Mouse (Mus musculus): Measurements from ENCODE around the gene Zscan29. TPM values are rescaled to one million over a fixed set of nuclear protein-coding genes. Genes with fewer than 3 reads are reported as not detected.

Zscan29 gene
- 9.3 and 10.1 TPM in 2 replicates for polyA plus RNA-seq (2015; fragmentation: Nextera tagmentation; extraction: Ambion mirVana)

- Histone ChIP-seq H3K4me3 (peak within 1 kb of the TSS; percentile 86), H3K4me2 (peak within 1 kb of the TSS; percentile 72), H3K27ac (peak within 1 kb of the TSS; percentile 89), H3K9me3 (no peaks in the 10 kb centered on the region), H3K4me1 (peaks cover 16% of the 10 kb centered on the region), H3K36me3 (peaks cover 24% of the 10 kb centered on the region), H3K9ac (peak within 1 kb of the TSS; percentile 72), H3K27me3 (no peaks in the 10 kb centered on the region)
- WGBS, result under 1% methylated on average over 66 of the region's 66 CpGs
- ATAC-seq (ENCODE audit: insufficient number of reproducible peaks, low FRiP score, low TSS enrichment, low read depth), result peak; percentile 92
Measured at GRCm38 (mm10) chr2:121170980-121171742, at the start of gene Zscan29. Gene Zscan29, minus strand, starts transcription at chr2:121171125.

- Histone ChIP-seq H3K27ac (no peak overlapping the region), H3K4me1 (no peaks in the 10 kb centered on the region), H3K36me3 (peaks cover 68% of the 10 kb centered on the region)
Measured at GRCm38 (mm10) chr2:121219994-121220393, 49.1 kb upstream of the Zscan29 start.

GRCm38 (mm10) chr2:121219177-121219576 lies 48.3 kb upstream of the Zscan29 start:
- Histone ChIP-seq H3K36me3 (peaks cover 73% of the 10 kb centered on the region), H3K4me3 (no peak overlapping the region), H3K4me1 (no peaks in the 10 kb centered on the region), H3K9me3 (no peaks in the 10 kb centered on the region), H3K4me2 (no peak overlapping the region), H3K9ac (no peak overlapping the region), H3K27ac (no peak overlapping the region), H3K27me3 (no peaks in the 10 kb centered on the region)
- no peak for ATAC-seq (ENCODE audit: insufficient number of reproducible peaks, low FRiP score, low TSS enrichment, low read depth)

More at GRCm38 (mm10) chr2:121219994-121220393, 49.1 kb upstream of the Zscan29 start:
- H3K9ac ChIP-seq, result no peak overlapping the region
- H3K9me3 ChIP-seq, result no peaks in the 10 kb centered on the region
- no peak for ATAC-seq (ENCODE audit: insufficient number of reproducible peaks, low FRiP score, low TSS enrichment, low read depth)
- H3K4me2 ChIP-seq, result no peak overlapping the region
- H3K4me3 ChIP-seq, result no peak overlapping the region
- no peaks in the 10 kb centered on the region for H3K27me3 ChIP-seq

- Histone ChIP-seq H3K27me3 (no peaks in the 10 kb centered on the region), H3K9ac (no peak overlapping the region), H3K36me3 (peaks cover 76% of the 10 kb centered on the region), H3K27ac (no peak overlapping the region), H3K4me3 (no peak overlapping the region), H3K9me3 (no peaks in the 10 kb centered on the region), H3K4me2 (no peak overlapping the region), H3K4me1 (no peaks in the 10 kb centered on the region)
- WGBS, result 78% methylated on average over 3 of the region's 3 CpGs
- ATAC-seq (ENCODE audit: insufficient number of reproducible peaks, low FRiP score, low TSS enrichment, low read depth), result no peak
Measured at GRCm38 (mm10) chr2:121214491-121214890, 43.6 kb upstream of the Zscan29 start.

- Histone ChIP-seq H3K4me3 (no peak overlapping the region), H3K4me2 (no peak overlapping the region), H3K4me1 (no peaks in the 10 kb centered on the region), H3K9me3 (no peaks in the 10 kb centered on the region), H3K9ac (no peak overlapping the region), H3K27me3 (no peaks in the 10 kb centered on the region), H3K36me3 (peaks cover 88% of the 10 kb centered on the region), H3K27ac (no peak overlapping the region)
- ATAC-seq (ENCODE audit: insufficient number of reproducible peaks, low FRiP score, low TSS enrichment, low read depth), result no peak
- 94% methylated on average over 3 of the region's 3 CpGs for WGBS
Measured at GRCm38 (mm10) chr2:121206541-121206940, 35.6 kb upstream of the Zscan29 start.

GRCm38 (mm10) chr2:121204276-121204675 lies 33.4 kb upstream of the Zscan29 start:
- Histone ChIP-seq H3K4me1 (no peaks in the 10 kb centered on the region), H3K9me3 (no peaks in the 10 kb centered on the region), H3K36me3 (peaks cover 91% of the 10 kb centered on the region), H3K27me3 (no peaks in the 10 kb centered on the region), H3K4me2 (no peak overlapping the region), H3K4me3 (no peak overlapping the region), H3K27ac (no peak overlapping the region), H3K9ac (no peak overlapping the region)
- WGBS, result 94% methylated on average over 17 of the region's 17 CpGs
- ATAC-seq (ENCODE audit: insufficient number of reproducible peaks, low FRiP score, low TSS enrichment, low read depth), result no peak

GRCm38 (mm10) chr2:121195466-121195865 lies 24.5 kb upstream of the Zscan29 start:
- no peak for ATAC-seq (ENCODE audit: insufficient number of reproducible peaks, low FRiP score, low TSS enrichment, low read depth)
- Histone ChIP-seq H3K4me2 (no peak overlapping the region), H3K4me3 (no peak overlapping the region), H3K4me1 (no peaks in the 10 kb centered on the region), H3K9me3 (no peaks in the 10 kb centered on the region), H3K36me3 (peaks cover 95% of the 10 kb centered on the region), H3K27me3 (no peaks in the 10 kb centered on the region), H3K9ac (no peak overlapping the region), H3K27ac (no peak overlapping the region)
- WGBS, result 91% methylated on average over 9 of the region's 9 CpGs

- WGBS, result 59% methylated on average over 1 of the region's 1 CpGs
- H3K9me3 ChIP-seq, result no peaks in the 10 kb centered on the region
- ATAC-seq (ENCODE audit: insufficient number of reproducible peaks, low FRiP score, low TSS enrichment, low read depth), result no peak
Measured at GRCm38 (mm10) chr2:121188530-121188929, 17.6 kb upstream of the Zscan29 start.

GRCm38 (mm10) chr2:121184142-121184541 lies 13.2 kb upstream of the Zscan29 start:
- no peaks in the 10 kb centered on the region for H3K4me1 ChIP-seq
- peaks cover 69% of the 10 kb centered on the region for H3K36me3 ChIP-seq
- H3K4me2 ChIP-seq, result no peak overlapping the region
- no peak overlapping the region for H3K4me3 ChIP-seq
- H3K27me3 ChIP-seq, result no peaks in the 10 kb centered on the region
- ATAC-seq (ENCODE audit: insufficient number of reproducible peaks, low FRiP score, low TSS enrichment, low read depth), result no peak
- no peak overlapping the region for H3K9ac ChIP-seq
- no peak overlapping the region for H3K27ac ChIP-seq
- 93% methylated on average over 7 of the region's 7 CpGs for WGBS
- no peaks in the 10 kb centered on the region for H3K9me3 ChIP-seq

More at GRCm38 (mm10) chr2:121188530-121188929, 17.6 kb upstream of the Zscan29 start:
- Histone ChIP-seq H3K27ac (no peak overlapping the region), H3K4me1 (no peaks in the 10 kb centered on the region), H3K4me2 (no peak overlapping the region), H3K27me3 (no peaks in the 10 kb centered on the region), H3K36me3 (peaks cover 86% of the 10 kb centered on the region), H3K4me3 (no peak overlapping the region), H3K9ac (no peak overlapping the region)

GRCm38 (mm10) chr2:121183431-121183830 lies 12.5 kb upstream of the Zscan29 start:
- Histone ChIP-seq H3K4me1 (no peaks in the 10 kb centered on the region), H3K9me3 (no peaks in the 10 kb centered on the region), H3K9ac (no peak overlapping the region), H3K36me3 (peaks cover 69% of the 10 kb centered on the region), H3K4me2 (no peak overlapping the region), H3K27ac (no peak overlapping the region), H3K4me3 (no peak overlapping the region), H3K27me3 (no peaks in the 10 kb centered on the region)
- ATAC-seq (ENCODE audit: insufficient number of reproducible peaks, low FRiP score, low TSS enrichment, low read depth), result no peak
- WGBS, result 85% methylated on average over 5 of the region's 5 CpGs

GRCm38 (mm10) chr2:121178828-121179479 lies 8.0 kb upstream of the Zscan29 start:
- H3K36me3 ChIP-seq, result peaks cover 68% of the 10 kb centered on the region
- no peaks in the 10 kb centered on the region for H3K9me3 ChIP-seq
- WGBS, result 93% methylated on average over 3 of the region's 3 CpGs
- H3K4me1 ChIP-seq, result no peaks in the 10 kb centered on the region
- H3K4me2 ChIP-seq, result no peak overlapping the region
- no peak overlapping the region for H3K27ac ChIP-seq
- H3K27me3 ChIP-seq, result no peaks in the 10 kb centered on the region
- no peak overlapping the region for H3K9ac ChIP-seq
- no peak overlapping the region for H3K4me3 ChIP-seq
- no peak for ATAC-seq (ENCODE audit: insufficient number of reproducible peaks, low FRiP score, low TSS enrichment, low read depth)

- Histone ChIP-seq H3K4me3 (peak within 1 kb of the TSS; percentile 86), H3K9me3 (no peaks in the 10 kb centered on the region), H3K4me2 (peak within 1 kb of the TSS; percentile 72), H3K4me1 (peaks cover 16% of the 10 kb centered on the region), H3K27ac (peak within 1 kb of the TSS; percentile 89), H3K9ac (peak within 1 kb of the TSS; percentile 72), H3K36me3 (peaks cover 25% of the 10 kb centered on the region), H3K27me3 (no peaks in the 10 kb centered on the region)
- 0 out of 2 replicates have a peak, but pooled peaks have one; percentile 30 for ATAC-seq (ENCODE audit: insufficient number of reproducible peaks, low FRiP score, low TSS enrichment, low read depth)
- under 1% methylated on average over 35 of the region's 38 CpGs for WGBS
Measured at GRCm38 (mm10) chr2:121170481-121170971, 399 bp downstream of the Zscan29 start, which contains the start of gene Tubgcp4. Gene Tubgcp4, plus strand, starts transcription at chr2:121170654.
